Mouse (Mus musculus): Measurements from ENCODE around the gene F2.

GRCm38 (mm10) chr2:91667747-91668146, 31.5 kb upstream of the F2 start:
- no peak for TF ChIP-seq MAX (IDR thresholded peaks at IDR 0.05; ENCODE audit: low read depth)
- no peak for TF ChIP-seq POLR2AphosphoS2 (IDR thresholded peaks at IDR 0.05; ENCODE audit: insufficient read length, low read depth)
- no peak for TF ChIP-seq TCF3 (IDR thresholded peaks at IDR 0.05; ENCODE audit: insufficient read length, low read depth)
- TF ChIP-seq SRF (IDR thresholded peaks at IDR 0.05; ENCODE audit: control insufficient read depth, insufficient read length, low read depth) = no peak
- no peak for TF ChIP-seq POLR2A (IDR thresholded peaks at IDR 0.05; ENCODE audit: insufficient read length, low read depth)
- TF ChIP-seq TCF12 (IDR thresholded peaks at IDR 0.05; ENCODE audit: insufficient read depth, poor library complexity, severe bottlenecking) = no peak
- TF ChIP-seq USF1 (IDR thresholded peaks at IDR 0.05; ENCODE audit: low read depth) = no peak
- no peak for TF ChIP-seq MYOD1 (IDR thresholded peaks at IDR 0.05; ENCODE audit: control insufficient read depth in 1 of 3, insufficient read length in 2 of 3, low read depth in 2 of 3)
- TF ChIP-seq E2F4 (IDR thresholded peaks at IDR 0.05; ENCODE audit: insufficient read depth) = no peak
- no peak for TF ChIP-seq CEBPB (IDR thresholded peaks at IDR 0.05; ENCODE audit: insufficient read depth, poor library complexity, severe bottlenecking)
- no peak for TF ChIP-seq MYOG (IDR thresholded peaks at IDR 0.05; ENCODE audit: control insufficient read depth in 1 of 3, insufficient read depth in 1 of 3, insufficient read length in 2 of 3, low read depth in 2 of 3)
- no peak for TF ChIP-seq REST (IDR thresholded peaks at IDR 0.05; ENCODE audit: insufficient read depth, insufficient read length)
